Mouse (Mus musculus) spleen, adult 2 months (tissue): Measurements from ENCODE around the gene Tpmt. TPM values are rescaled to one million over a fixed set of nuclear protein-coding genes. Genes with fewer than 3 reads are reported as not detected.

Experiments used
- DNase-seq, 2 experiments: peaks; one replicate each; pipeline versions ENCODE4 v3.0.0 to v3.0.0-alpha.2; 2012 to 2021; ENCODE audit warnings: low spot score in 2 of 2, low read depth in 1 of 2
- H3K27ac ChIP-seq: fragments of 200-500 bp; 2 replicates; pipeline ENCODE4 v1.5.1; 2012; ENCODE audit warnings: low read length, inconsistent platforms; ENCODE audit not compliant: insufficient read depth
- H3K27me3 ChIP-seq: fragments of 200-500 bp; 2 replicates; pipeline ENCODE4 v1.6.1; 2012; ENCODE audit warnings: mild to moderate bottlenecking, moderate library complexity, low read length, inconsistent platforms; ENCODE audit not compliant: control insufficient read depth, insufficient read depth
- H3K36me3 ChIP-seq: fragments of 200-500 bp; 2 replicates; pipeline ENCODE4 v1.6.1; 2012; ENCODE audit warnings: mild to moderate bottlenecking, low read length, inconsistent platforms; ENCODE audit not compliant: control insufficient read depth, insufficient read depth
- H3K4me1 ChIP-seq: fragments of 200-500 bp; 2 replicates; pipeline ENCODE4 v1.6.1; 2011; ENCODE audit warnings: inconsistent platforms; ENCODE audit not compliant: control insufficient read depth, insufficient read depth, insufficient read length
- H3K4me3 ChIP-seq: fragments of 200-500 bp; 2 replicates; pipeline ENCODE4 v1.5.1; 2011; ENCODE audit warnings: mild to moderate bottlenecking, inconsistent platforms; ENCODE audit not compliant: insufficient read depth, insufficient read length; ENCODE audit errors: extremely low read depth
- CTCF ChIP-seq: fragments of 200-500 bp; IDR thresholded peaks from 2 replicates; pipeline ENCODE4 v1.5.1; 2011; ENCODE audit warnings: mild to moderate bottlenecking, inconsistent platforms; ENCODE audit not compliant: insufficient read depth, insufficient read length, insufficient replicate concordance; ENCODE audit errors: extremely low read depth
- POLR2A ChIP-seq: fragments of 200-500 bp; IDR thresholded peaks from 2 replicates; pipeline ENCODE4 v1.6.1; 2011; ENCODE audit warnings: low read depth, low read length, inconsistent platforms
- WGBS: fragments of 180-500 bp; shearing (Covaris S2); methylation state at CpG from one replicate; pipeline ENCODE4 v1.1.7; 2018; 5-methylcytosine and 5-hydroxymethylcytosine counted together
- polyA plus RNA-seq: library from polyadenylated mRNA; depleted of rRNA; stranded (reverse); fragments of >200 nt; gene quantifications from 2 replicates; pipeline ENCODE4 v1.2.3, GENCODE M21; 2012; rRNA removed

Tpmt gene
- polyA plus RNA-seq = 0.52 and 0.57 TPM in 2 replicates

DNA sequence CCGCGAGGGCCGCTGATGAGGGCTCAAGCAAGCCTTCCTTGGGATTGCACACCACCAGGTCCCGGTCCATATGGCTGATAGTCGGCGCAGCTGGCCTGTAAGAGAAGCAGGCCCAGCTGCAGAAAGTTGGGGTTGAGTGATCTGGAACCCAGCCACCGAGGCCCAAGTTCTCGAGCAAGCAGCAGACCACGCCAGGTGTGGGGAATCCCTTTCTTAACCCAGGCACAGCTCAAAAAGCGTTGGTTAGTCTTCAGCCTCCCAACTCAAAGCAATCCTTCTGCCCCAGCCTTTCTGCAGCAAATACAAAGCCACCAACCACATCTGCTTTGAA lies at the start of gene Tpmt:
Gene Tpmt, minus strand, starts transcription at position 121 of the 331 bp plus-strand sequence.
- Histone ChIP-seq H3K4me3 (peak within 1 kb of the TSS; percentile 92), H3K4me1 (peaks cover 5% of the 10 kb centered on the region), H3K27me3 (0 out of 2 replicates have a peak, but pooled peaks cover 3% of the 10 kb centered on the region), H3K36me3 (no peaks in the 10 kb centered on the region), H3K27ac (peak within 1 kb of the TSS; percentile 66)
- DNase-seq = no peak
- TF ChIP-seq CTCF (no peak), POLR2A (no peak)
- 14% methylated on average over 10 of the region's 10 CpGs for WGBS

GRCm38 (mm10) chr13:47093791-47094190 lies 49.3 kb upstream of the Tpmt start:
- Histone ChIP-seq H3K27me3 (no peaks in the 10 kb centered on the region), H3K4me1 (no peaks in the 10 kb centered on the region), H3K4me3 (no peak overlapping the region), H3K36me3 (peaks cover 28% of the 10 kb centered on the region), H3K27ac (no peak overlapping the region)
- TF ChIP-seq CTCF (no peak), POLR2A (no peak)
- no peak for DNase-seq
- WGBS = 89% methylated on average over 2 of the region's 2 CpGs

- Histone ChIP-seq H3K4me1 (no peaks in the 10 kb centered on the region), H3K27me3 (no peaks in the 10 kb centered on the region), H3K36me3 (peaks cover 29% of the 10 kb centered on the region), H3K27ac (no peak overlapping the region), H3K4me3 (no peak overlapping the region)
- no peak for TF ChIP-seq CTCF
- TF ChIP-seq POLR2A = no peak
- no peak for DNase-seq
- whole genome bisulfite sequencing = 79% methylated on average over 2 of the region's 2 CpGs
These were observed 44.7 kb upstream of the Tpmt start for GRCm38 (mm10) chr13:47089271-47089670.

DNA sequence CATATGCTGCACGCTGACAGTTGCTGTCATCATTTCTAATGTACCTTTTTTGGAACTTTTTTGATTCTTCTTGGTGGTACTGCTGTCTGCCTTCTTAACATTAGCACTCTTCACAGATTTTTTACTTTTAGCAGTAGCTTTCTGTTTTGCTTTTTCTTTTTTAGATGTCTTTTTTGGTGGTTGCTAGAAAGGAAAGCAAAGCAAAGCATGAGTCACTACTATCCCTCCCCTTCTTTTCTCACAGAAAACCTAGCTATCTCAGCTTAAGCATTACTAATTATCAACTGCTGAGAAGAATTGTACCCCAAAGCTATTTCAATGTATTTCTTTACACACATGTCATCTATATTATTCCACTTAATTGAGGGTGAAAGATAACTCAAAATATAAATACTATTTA lies 43.9 kb upstream of the Tpmt start:
- Histone ChIP-seq H3K4me1 (no peaks in the 10 kb centered on the region), H3K27ac (no peak overlapping the region), H3K27me3 (no peaks in the 10 kb centered on the region), H3K36me3 (peaks cover 25% of the 10 kb centered on the region), H3K4me3 (no peak overlapping the region)
- TF ChIP-seq CTCF (no peak), POLR2A (no peak)
- WGBS = 91% methylated on average over 1 of the region's 1 CpGs
- DNase-seq = no peak

DNA sequence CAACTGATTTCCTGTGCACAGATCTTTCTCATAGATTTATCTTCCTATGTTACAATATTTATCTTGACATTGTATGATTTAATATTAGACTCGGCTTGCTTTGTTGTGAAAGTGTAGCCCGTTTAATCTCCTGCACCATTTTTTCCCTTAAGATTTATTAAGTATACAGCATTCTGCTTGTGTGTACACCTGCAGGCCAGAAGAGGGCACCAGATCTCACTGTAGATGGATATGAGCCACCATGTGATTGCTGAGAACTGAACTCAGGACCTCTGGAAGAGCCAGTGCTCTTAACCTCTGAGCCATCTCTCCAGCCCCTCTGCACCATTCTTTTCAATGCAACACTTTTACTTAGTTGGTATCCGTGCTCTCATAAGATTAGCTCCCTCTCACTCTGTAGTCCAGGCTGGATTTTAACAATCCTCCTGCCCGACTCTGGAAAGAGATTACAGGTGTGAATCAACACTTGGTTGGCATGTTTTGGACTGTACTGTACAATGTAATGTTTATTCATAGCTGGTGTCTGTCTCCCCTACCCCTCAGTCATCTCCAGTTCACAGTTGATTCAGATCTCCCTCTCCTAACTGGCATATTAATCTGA lies 36.5 kb upstream of the Tpmt start:
- Histone ChIP-seq H3K27ac (no peak overlapping the region), H3K27me3 (no peaks in the 10 kb centered on the region), H3K36me3 (peaks cover 20% of the 10 kb centered on the region), H3K4me1 (no peaks in the 10 kb centered on the region), H3K4me3 (no peak overlapping the region)
- TF ChIP-seq POLR2A = no peak
- no peak; the same call in 1 of the 2 replicates for TF ChIP-seq CTCF
- WGBS = 96% methylated on average over 4 of the region's 4 CpGs
- DNase-seq = no peak

DNA sequence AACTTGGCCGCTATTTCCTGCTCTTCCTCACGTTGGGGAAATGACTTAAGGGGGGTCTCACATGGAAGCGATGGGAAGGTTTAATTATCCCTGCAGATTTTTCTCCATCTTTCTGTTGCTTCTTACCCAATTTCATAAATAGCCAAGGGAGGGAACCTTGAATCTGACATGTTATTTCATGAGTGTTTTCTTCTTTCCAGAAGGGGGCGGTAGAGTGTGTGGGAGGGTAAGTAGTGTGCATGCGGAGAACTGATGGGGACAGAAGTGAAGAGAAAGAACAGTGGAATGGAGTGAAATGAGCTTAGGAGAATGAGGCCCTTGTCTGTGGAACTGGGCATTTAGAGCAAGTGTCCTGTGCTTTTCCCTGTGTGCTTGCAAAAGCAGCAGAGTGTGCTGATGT lies 34.3 kb upstream of the Tpmt start:
- 83% methylated on average over 5 of the region's 5 CpGs for WGBS
- no peak for DNase-seq
- Histone ChIP-seq H3K27me3 (no peaks in the 10 kb centered on the region), H3K27ac (no peak overlapping the region), H3K36me3 (peaks cover 22% of the 10 kb centered on the region), H3K4me1 (no peaks in the 10 kb centered on the region), H3K4me3 (no peak overlapping the region)
- TF ChIP-seq POLR2A (no peak), CTCF (0 out of 2 replicates have a peak, but pooled peaks have one; percentile 3)

DNA sequence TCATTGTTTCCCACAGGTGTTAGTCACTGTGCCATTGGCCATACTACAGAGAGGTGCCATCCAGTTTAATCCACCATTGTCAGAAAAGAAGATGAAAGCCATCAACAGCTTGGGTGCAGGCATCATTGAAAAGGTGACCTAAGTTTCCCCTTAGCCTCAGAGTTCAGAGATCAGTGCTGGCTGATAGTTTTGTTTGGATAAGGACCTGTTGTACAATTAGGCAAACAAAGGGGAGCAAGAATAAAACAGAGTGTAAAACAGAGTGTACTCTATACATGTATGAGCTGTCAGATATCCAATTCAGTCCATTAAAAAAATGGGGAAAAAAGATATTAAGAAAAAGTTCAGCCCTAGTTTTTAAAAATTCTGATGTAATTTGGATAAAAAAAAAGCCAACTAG lies 32.8 kb upstream of the Tpmt start:
- Histone ChIP-seq H3K4me1 (no peaks in the 10 kb centered on the region), H3K27me3 (no peaks in the 10 kb centered on the region), H3K36me3 (peaks cover 17% of the 10 kb centered on the region), H3K27ac (no peak overlapping the region), H3K4me3 (no peak overlapping the region)
- no peak for DNase-seq
- TF ChIP-seq POLR2A = no peak
- TF ChIP-seq CTCF = no peak
